Mouse (Mus musculus): Measurements from ENCODE around the gene Tmtc2.

DNA sequence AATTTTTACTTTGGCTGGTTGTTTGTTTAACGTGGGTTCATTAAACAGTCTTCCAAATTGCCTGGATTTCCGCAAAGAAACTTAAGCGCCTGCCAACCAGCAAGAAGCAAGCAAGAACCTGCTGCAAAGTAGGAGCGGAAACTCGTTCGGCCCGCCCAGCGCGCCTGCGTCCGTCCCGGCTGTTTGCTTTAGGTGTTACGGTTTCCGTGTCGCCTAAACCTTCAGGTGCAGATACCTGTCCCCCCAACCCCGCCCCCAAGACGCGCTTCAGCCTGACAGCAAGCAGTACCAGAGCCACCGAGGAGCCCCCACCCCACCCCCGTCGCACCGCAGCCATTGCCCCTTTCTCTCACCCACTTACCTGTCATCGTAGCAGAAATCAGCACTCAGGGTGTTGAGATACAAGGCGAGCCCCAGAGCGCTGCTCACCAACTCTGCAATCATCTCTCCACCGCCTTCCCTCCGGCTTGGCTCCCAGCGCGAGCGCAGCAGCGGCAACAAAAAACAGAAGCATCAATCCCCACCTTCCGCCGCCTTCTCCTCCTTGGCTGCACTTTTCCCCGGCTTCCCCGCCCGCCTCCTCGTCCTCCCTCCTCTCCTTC, 844 bp downstream of the Tmtc2 start:
- TF ChIP-seq POLR2A (IDR thresholded peaks at IDR 0.05; ENCODE audit: low read depth, low read length), result no peak
- no peak for TF ChIP-seq CTCF (IDR thresholded peaks at IDR 0.05; ENCODE audit: extremely low read depth, insufficient read length, insufficient replicate concordance, low read depth, low read length)

Data from small intestine, adult 2 months (tissue).